Mouse (Mus musculus) testis, adult 2 months (tissue): ENCODE measurements around the gene Sipa1l1.

Source experiments
- CTCF ChIP-seq: fragments of 200-500 bp; IDR thresholded peaks from 2 replicates; pipeline ENCODE4 v1.5.1; 2012; ENCODE audit warnings: low read depth, mild to moderate bottlenecking, inconsistent platforms, low read length, moderate library complexity; ENCODE audit not compliant: control insufficient read depth, insufficient read depth, insufficient replicate concordance
- POLR2A ChIP-seq: fragments of 200-500 bp; IDR thresholded peaks from 2 replicates; pipeline ENCODE4 v1.6.1; 2012; ENCODE audit warnings: low read depth, mild to moderate bottlenecking, inconsistent platforms, low read length, moderate library complexity; ENCODE audit not compliant: control insufficient read depth

GRCm38 (mm10) chr12:82362796-82363195, 193.7 kb downstream of the Sipa1l1 start:
- TF ChIP-seq POLR2A (no peak), CTCF (no peak)
